Mouse (Mus musculus): ENCODE results near the gene Gm28374.
"Not testable (repeated sequence)": the region's sequence is repeated elsewhere in the genome, so short reads cannot be mapped to it uniquely, and the experiment has no call there.

Gene Gm28374

GRCm38 (mm10) chr19:6082156-6082555 lies at the start of gene Gm28374:
TSS of gene Gm28374 (minus strand) at chr19:6082256.
- no peak for DNase-seq (ENCODE audit: low read depth, low spot score)

DNA sequence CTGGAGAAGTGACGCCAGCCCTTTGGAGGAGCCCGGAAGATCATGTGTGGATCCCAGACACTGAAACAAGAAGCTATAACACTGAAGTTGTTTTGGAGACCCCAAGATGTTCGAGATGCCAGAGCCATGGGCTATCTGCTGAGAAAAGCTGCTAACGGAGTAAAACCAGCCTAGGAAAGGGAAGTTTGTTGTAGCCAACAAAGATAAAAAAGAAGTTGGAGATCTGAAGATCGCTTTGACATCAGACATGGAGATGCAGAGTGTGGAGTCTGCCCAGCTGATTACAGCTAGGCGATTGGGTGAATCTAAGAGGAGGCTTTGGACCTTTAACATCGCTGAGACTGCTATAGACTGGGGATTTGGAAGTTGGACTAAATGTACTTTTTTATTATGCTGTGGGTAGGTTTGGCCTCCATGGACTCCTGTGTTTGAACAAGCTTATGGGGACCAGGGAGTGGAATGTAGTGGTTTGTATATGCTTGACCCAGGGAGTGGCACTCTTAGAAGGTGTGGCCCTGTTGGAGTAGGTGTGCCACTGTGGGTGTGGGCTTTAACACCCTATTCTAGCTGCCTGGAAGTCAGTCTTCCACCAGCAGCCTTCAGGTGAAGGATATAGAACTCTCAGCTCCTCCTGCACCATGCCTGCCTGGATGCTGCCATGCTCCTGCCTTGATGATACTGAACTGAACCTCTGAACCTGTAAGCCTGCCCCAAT lies 48.5 kb upstream of the Gm28374 start:
- not testable (repeated sequence) for DNase-seq (ENCODE audit: low read depth, low spot score)

GRCm38 (mm10) chr19:6127760-6128341 lies 45.8 kb upstream of the Gm28374 start, which contains the start of gene Snx15:
TSS of gene Snx15 (minus strand) at chr19:6128304.
- DNase-seq (ENCODE audit: low read depth, low spot score), result peak; percentile 96

DNA sequence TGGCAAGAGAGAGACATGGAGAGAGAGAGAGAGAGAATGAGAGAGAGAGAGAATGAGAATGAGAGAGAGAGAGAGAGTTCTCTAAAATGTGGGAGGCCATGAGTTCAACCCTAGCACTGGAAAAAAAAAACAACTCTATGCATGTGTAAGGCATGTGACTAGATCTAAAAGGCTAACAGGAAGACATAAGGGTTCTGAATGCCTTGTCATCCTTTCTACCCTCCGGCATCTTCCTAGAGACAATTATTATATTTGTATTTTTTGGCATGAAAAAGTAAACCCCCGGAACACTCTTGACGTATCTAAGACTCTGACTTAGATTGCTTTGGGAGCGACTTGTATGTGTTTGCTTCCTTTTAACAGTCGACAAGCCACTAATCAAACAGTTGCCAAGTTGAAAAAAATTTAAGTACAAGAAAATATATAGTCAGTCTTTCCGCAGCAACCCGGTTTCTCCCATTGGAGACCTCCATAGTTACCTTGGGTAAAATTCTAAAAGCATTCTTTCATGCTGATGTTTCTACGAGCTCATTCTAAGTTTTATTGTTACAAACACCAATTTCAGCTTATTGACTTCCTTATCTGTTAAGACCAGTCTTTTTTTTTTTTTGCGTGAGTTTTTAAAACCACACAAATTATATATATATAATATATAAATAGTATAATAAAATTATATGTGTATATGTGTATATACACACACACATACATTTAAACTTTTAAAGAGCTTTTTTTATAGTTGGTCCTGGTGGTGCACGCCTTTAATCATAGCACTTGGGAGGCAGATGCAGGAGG lies 44.9 kb upstream of the Gm28374 start:
- DNase-seq (ENCODE audit: low read depth, low spot score), result no peak

DNA sequence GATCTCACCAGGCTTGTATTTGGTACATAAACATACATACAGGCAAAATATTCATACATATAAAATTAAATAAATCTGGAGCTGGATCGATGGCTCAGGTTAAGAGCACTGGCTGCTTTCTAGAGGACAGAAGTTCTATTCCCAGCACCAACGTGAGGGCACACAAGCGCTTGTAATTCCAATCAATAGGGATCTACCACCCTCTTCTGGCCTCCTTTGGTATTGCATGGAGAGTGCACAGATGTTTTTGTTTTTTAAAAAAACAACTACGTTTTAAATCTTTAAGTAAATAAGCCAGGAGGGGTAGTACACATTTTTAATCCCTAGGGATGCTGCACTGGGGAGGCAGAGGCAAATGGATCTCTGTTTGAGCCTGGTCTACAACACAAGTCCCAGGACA lies 44.2 kb upstream of the Gm28374 start:
- DNase-seq (ENCODE audit: low read depth, low spot score), result peak; percentile 77

DNA sequence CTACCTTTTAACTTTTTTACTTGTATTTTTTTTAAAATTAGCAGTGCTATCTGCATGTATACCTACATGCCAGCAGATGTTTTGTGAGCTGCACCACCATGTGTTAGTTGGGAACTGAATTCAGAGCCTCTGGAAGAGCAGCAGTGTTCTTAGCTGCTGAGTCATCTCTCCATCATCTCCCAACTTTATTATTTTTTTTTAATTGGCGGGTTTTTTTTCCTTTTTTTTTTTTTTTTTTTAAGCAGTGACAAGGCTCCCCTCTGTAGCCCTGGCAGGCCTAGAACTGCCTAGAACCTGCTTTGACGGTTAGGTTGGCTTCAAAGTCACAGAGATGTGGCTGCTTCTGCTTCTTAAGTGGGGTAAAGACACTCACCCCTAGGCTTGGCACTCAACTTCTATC lies 42.8 kb upstream of the Gm28374 start:
- DNase-seq (ENCODE audit: low read depth, low spot score), result no peak

DNA sequence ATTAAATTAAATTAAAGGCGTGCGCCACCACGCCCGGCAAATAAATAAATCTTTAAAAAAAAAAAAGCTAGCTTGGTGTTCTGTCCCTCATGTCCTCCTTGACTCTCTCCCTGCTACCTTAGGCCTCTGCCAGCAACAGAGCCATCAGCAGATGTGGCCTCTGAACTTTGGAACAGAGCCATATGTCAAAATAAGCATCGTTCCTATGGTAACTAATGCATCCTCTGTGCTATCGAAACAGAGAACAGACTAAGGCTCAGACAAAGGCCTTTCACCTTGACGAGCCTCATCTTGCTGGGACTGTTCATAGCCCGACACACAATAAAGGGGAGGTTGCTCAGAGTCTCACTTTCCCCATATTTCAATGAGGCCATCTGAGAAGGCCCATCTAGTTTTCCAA lies 41.3 kb upstream of the Gm28374 start:
- DNase-seq (ENCODE audit: low read depth, low spot score), result no peak

DNA sequence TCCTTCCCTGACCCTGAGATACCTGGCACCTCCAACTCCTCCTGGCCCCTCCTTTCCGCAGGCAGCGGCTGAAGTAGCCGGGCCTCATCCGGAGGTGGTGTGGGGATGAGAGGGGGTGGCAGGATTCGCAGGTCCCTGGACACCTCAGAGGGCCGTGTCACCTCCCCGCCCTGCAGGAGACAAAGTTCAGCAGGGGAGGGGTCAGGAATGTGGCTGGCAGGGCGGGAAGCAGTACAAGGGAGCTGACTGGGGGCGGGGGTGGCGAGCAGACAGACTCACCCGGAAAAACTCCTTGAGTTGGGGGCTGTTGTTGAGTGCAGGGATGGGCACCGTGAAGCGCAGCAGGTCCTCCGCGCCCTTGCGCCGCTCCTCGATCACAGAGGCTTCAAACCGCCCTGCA lies 39.7 kb upstream of the Gm28374 start:
- no peak for DNase-seq (ENCODE audit: low read depth, low spot score)

GRCm38 (mm10) chr19:6118677-6119185 lies 36.7 kb upstream of the Gm28374 start:
- no peak for DNase-seq (ENCODE audit: low read depth, low spot score)

DNA sequence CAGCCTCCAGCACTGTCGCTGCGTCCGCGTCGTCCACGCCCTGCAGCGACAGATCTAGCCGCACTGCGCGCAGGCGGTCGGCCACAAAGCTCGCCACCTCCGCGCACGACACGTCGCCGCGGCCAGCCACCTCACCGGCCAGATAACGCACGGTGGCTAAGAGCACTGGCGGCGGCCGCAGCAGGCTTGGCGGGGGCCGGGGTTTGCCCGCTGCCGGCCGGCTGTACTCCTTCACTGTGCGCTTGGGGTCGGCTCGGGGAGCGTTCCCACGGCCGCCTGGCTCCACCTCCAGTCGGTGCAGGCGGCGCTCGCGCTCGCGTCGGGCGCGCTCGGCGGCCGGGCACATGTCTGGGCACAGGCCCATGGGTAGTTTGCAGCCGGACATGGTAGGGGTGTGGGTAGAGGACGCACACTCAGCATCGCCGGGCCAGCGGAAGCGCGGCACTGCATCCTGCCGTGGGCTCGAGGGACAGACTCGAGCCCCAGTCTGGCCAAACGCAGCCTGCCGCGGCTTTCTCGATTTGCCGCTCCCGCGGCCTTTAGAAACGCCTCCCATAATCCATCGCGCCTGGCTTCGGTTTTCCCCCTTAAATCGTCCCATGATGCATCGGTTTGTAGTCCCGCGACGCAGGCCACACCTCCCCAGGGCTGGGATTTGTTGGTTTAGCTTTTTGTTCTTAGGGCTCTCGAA lies 36.1 kb upstream of the Gm28374 start, which contains the start of gene Sac3d1:
TSS of gene Sac3d1 (minus strand) at position 665 of the 691 bp plus-strand sequence.
- DNase-seq (ENCODE audit: low read depth, low spot score), result peak; percentile 85

GRCm38 (mm10) chr19:6117346-6117985 lies 35.4 kb upstream of the Gm28374 start:
- no peak for DNase-seq (ENCODE audit: low read depth, low spot score)

DNA sequence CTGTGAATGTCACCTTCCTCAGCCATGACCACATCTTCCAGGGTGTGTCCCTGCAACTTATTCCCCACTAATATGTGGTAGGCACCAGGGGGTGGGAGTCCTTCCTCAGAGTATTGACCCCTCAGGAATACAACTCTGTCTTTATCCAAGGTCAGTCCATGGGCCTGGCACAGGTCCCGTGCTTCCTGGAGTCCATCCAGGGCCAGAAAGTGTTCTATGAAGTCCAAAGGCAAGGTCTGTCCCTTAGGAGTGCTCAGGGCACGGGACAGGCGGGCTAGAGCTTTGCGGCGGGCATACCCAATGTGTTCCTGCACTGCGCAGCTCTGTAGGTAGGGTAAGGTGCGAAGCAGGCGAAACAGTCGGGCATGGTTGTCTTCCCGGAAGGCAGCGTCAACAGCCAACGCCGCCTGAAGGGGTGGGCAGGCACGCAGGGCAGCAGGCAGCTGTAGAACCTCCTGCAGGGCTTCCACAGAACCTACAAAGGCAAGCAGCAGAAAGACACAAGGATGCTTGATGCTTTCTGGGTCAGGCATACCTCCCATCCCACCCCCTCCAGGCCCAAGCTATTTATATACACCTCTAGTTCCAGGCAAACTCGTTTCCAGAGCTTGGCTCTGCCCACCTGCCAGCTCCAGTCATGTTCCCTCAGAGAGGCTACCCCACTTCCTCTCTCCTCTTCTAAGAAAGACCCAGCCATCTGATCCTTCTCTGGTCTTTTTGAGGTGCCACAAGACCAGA lies 34.2 kb upstream of the Gm28374 start:
- DNase-seq (ENCODE audit: low read depth, low spot score), result no peak

- DNase-seq (ENCODE audit: low read depth, low spot score), result no peak
These were observed 31.1 kb upstream of the Gm28374 start for GRCm38 (mm10) chr19:6113116-6113515.

GRCm38 (mm10) chr19:6105586-6105985 lies 23.5 kb upstream of the Gm28374 start, which contains the start of gene Naaladl1:
TSS of gene Naaladl1 (plus strand) at chr19:6105782.
- no peak for DNase-seq (ENCODE audit: low read depth, low spot score)

- DNase-seq (ENCODE audit: low read depth, low spot score), result no peak
These were observed 22.4 kb upstream of the Gm28374 start for GRCm38 (mm10) chr19:6104476-6104875.

- DNase-seq (ENCODE audit: low read depth, low spot score), result peak; percentile 46
These were observed 20.3 kb upstream of the Gm28374 start for GRCm38 (mm10) chr19:6102169-6102853.

DNA sequence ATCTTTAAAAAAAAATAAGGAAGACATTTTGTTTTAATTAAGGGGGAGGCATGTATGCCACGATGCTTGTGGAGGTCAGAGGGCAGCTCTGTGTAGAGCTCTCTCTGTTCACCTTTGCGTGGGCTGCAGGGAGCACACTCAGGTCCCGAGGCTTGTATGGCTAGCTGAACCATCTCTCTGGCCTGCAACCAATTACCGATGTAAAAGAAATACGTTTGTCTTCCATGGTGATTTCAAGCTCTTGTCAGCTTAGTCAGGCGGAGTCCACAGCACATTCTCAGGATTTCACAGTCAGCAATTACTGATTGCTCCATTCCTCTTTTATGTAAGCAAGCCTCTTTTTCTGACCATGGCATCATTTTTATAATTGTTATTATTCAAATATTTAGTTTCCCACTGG lies 19.1 kb upstream of the Gm28374 start:
- no peak for DNase-seq (ENCODE audit: low read depth, low spot score)

- no peak for DNase-seq (ENCODE audit: low read depth, low spot score)
These were observed 15.8 kb upstream of the Gm28374 start for GRCm38 (mm10) chr19:6097847-6098246.

DNA sequence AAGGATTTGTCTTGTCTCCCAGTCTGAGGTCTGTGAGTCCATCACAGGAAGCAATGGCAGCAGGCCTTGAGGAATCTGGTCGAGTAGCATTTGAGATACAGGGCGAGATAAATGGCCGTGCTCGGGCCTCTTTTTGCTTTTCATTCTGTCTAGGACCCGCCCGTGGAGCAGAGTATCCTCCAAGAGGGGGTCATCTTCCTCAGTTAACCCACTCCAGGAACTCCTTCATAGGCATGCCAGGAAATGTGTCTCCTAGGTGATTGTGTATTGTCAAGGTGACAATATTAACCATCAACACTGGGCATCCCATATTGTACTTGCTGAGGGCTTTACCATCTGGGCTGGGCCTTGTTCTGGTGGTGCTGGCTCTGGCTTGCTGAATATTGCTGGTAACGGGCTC lies 12.1 kb upstream of the Gm28374 start, which contains the start of gene AC131692.1:
TSS of gene AC131692.1 (plus strand) at position 301 of the 400 bp plus-strand sequence.
- no peak for DNase-seq (ENCODE audit: low read depth, low spot score)

DNA sequence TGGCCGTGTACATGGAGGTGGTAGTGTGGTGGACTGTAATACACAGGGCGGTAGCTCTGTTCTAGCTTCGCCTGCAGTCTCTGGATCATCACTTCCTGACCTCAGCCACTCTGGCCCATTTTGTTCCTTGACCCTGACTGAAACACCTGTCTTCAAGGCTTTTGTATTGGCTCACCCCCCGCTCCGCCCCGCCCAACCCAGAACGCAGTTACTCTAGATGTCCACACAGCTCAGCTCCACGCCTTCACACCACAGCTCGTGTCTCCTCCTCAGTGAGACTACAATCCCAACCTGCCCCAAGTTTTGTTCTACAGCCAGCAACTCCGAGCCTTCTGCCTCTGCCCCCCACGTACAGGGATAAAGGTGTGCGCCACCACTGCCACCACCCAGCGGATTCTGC lies 6.8 kb upstream of the Gm28374 start:
- DNase-seq (ENCODE audit: low read depth, low spot score), result no peak

All from c-Kit-negative CD71-positive TER-119-positive erythroid progenitor cells, embryonic 14.5 days (primary cell).